Mouse (Mus musculus): ENCODE data around the gene Sirt4. TPM values are rescaled to one million over a fixed set of nuclear protein-coding genes. Genes with fewer than 3 reads are reported as not detected.

Sirt4 gene
- total and polyA plus RNA-seq, 3 experiments = 9.3 to 27.5 (median 13.3) TPM

DNA sequence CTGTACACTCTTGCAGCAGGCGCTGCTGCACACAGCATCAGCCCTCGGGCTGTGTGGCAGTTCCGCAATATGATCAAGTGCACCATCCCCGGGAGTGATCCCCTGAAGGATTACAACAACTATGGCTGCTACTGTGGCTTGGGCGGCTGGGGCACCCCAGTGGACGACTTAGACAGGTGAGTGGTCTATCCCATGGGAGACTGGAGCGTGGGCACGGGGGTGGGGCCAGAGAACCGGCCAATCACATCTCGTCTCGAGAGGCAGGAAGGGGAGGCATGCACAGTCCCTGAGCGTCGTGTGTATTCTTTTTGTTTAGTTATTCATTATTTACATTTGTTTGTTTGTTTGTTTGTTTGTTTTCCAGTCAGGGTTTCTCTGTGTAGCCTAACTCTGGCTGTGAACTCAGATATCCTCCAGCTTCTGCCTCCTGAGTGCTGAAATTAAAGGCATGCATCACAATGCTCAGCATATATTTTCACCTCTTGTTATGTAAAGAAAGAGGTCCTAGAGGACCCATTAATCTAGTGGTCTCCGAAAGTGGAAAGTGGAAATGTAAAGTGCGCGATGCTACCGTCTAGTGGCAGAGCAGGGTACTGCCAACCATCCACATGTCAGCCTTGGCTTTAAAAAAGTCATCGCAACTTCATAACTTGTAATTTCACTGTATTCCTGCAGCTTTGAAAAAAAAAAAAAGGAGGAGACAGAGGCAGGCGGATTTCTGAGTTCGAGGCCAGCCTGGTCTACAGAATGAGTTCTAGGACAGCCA is 13.6 kb downstream of the Sirt4 start:
- Histone ChIP-seq H3K27me3 (ENCODE audit: insufficient read depth, low read length) (peaks cover 39% of the 10 kb centered on the region), H3K36me3 (replicated peaks) (no peaks in the 10 kb centered on the region), H3K4me3 (ENCODE audit: low read depth, low read length) (no peak overlapping the region), H3K9me3 (replicated peaks) (no peaks in the 10 kb centered on the region), H3K4me1 (ENCODE audit: insufficient read depth, low read depth, low read length) (peaks cover 15% of the 10 kb centered on the region)
- ATAC-seq (ENCODE audit: extremely low read depth, insufficient number of reproducible peaks, low FRiP score, poor library complexity, severe bottlenecking) = no peak
- no peak for TF ChIP-seq POLR2AphosphoS5 (IDR thresholded peaks at IDR 0.05; ENCODE audit: insufficient replicate concordance, low read depth, low read length)
- TF ChIP-seq TAL1 (conservative IDR thresholded peaks at IDR 0.05; ENCODE audit: low read depth, low read length) = no peak
- TF ChIP-seq GATA1 (IDR thresholded peaks at IDR 0.05; ENCODE audit: borderline replicate concordance, low read length) = no peak
- TF ChIP-seq GATA2 (IDR thresholded peaks at IDR 0.05; ENCODE audit: borderline replicate concordance, low read depth, low read length) = no peak
- no peak for TF ChIP-seq CTCF (IDR thresholded peaks at IDR 0.05; ENCODE audit: low read depth, low read length)
- no peak for DNase-seq (ENCODE audit: low spot score)

DNA sequence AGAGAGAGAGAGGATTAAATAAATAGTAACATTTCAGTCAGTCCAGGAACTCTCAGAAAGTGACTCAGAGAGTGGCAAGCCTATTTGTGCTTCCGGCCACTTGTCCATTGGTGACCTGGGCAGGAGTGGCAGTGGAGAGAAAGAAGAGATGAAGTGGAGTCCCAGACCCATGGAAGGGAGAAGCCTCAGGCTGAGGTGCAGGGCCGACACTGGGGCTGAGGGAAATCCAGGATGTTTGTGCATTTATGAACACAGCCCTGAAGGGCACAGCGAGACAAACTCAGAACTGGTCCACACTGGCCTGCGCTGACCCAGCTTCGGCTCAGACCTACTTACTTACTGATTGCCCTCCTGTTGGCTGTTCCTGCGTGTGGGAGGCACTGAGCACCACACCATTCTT is 14.7 kb downstream of the Sirt4 start:
- H3K36me3 ChIP-seq (replicated peaks) = no peaks in the 10 kb centered on the region
- no peak for TF ChIP-seq GATA2 (IDR thresholded peaks at IDR 0.05; ENCODE audit: borderline replicate concordance, low read depth, low read length)
- no peak for DNase-seq (ENCODE audit: low spot score)
- H3K9me3 ChIP-seq (replicated peaks) = no peaks in the 10 kb centered on the region
- no peak for ATAC-seq (ENCODE audit: extremely low read depth, insufficient number of reproducible peaks, low FRiP score, poor library complexity, severe bottlenecking)
- peaks cover 12% of the 10 kb centered on the region for H3K4me1 ChIP-seq (ENCODE audit: insufficient read depth, low read depth, low read length)
- no peak overlapping the region for H3K4me3 ChIP-seq (ENCODE audit: low read depth, low read length)
- H3K27me3 ChIP-seq (ENCODE audit: insufficient read depth, low read length) = peaks cover 39% of the 10 kb centered on the region

DNA sequence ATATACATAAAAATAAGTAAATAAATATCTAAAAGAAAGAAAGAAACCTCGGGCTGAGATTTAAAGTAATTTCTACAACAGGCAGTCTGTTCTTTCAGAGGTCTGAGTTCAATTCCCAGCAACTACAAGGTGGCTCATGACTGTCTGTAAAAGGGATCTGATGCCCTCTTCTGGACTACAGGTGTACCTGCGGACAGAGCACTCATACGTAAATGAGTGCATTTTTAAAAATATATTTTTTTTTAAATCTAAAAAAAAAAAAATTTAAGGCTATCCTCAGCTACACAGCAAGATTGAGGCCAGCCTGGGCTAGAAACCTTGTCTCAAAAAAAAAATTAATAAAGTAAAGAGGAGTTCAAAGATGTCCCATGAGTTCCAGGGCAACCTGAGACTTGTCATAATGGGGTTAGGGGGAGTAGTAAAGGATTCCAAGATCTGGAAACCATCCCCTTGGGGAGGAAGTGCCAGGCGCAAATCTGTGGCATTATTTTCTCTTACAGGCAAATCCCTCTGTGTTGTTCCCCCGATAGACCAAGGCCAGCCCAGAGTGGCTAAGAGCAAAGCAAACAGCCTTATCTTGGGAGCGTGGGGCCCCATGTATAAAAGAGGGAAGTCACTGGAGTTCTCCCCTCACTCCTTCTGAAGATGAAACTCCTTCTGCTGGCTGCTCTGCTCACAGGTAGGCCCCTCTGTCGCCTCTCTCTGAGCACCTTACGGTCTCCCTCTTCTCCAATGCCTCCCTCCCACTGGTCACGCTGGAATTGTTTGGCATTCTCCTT is 18.7 kb downstream of the Sirt4 start, which contains the start of gene Pla2g1b:
Gene Pla2g1b (plus strand): TSS at position 621 of the 779 bp plus-strand sequence.
- Histone ChIP-seq H3K36me3 (replicated peaks) (no peaks in the 10 kb centered on the region), H3K27me3 (ENCODE audit: insufficient read depth, low read length) (peaks cover 34% of the 10 kb centered on the region), H3K9me3 (replicated peaks) (no peaks in the 10 kb centered on the region), H3K4me1 (ENCODE audit: insufficient read depth, low read depth, low read length) (peaks cover 6% of the 10 kb centered on the region), H3K4me3 (ENCODE audit: low read depth, low read length) (no peak within 1 kb of the TSS)
- TF ChIP-seq GATA1 (IDR thresholded peaks at IDR 0.05; ENCODE audit: borderline replicate concordance, low read length) (no peak), TAL1 (conservative IDR thresholded peaks at IDR 0.05; ENCODE audit: low read depth, low read length) (no peak), POLR2AphosphoS5 (IDR thresholded peaks at IDR 0.05; ENCODE audit: insufficient replicate concordance, low read depth, low read length) (no peak), CTCF (IDR thresholded peaks at IDR 0.05; ENCODE audit: low read depth, low read length) (no peak), GATA2 (IDR thresholded peaks at IDR 0.05; ENCODE audit: borderline replicate concordance, low read depth, low read length) (no peak)
- ATAC-seq (ENCODE audit: extremely low read depth, insufficient number of reproducible peaks, low FRiP score, poor library complexity, severe bottlenecking) = no peak
- DNase-seq (ENCODE audit: low spot score) = no peak

DNA sequence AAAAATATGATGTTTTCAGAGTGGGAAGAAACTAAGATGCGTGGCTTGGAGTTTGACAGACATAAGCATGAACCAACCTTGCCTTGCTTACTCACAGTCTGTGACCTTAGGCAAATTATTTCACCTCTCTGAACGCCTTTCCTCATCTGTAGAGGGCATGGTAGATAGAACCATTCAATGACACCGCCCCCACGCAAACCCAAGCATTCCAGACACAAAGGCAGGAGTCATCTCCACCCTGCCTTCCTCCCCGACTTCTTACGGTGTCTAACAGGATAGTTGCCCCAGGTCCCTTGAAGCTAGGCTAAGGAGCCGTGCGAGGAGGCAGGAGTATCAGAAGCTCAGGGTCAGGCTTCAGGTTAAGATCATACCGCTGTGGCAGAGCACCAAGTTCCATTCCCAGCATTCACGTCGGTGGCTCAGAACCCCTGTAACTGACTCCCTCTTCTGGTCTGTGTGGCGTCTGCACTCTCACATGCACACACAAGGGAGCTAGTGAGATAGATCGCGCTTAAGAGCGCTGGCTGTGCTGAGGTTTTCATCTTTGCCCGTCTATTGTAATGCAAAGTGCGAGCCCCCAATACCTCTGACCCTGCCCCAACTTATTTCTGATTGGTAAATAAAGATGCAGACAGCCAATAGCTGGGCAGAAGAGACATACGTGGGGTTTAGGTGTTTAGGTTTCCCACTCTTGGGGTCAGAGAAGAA is 20.0 kb downstream of the Sirt4 start:
- Histone ChIP-seq H3K27me3 (ENCODE audit: insufficient read depth, low read length) (peaks cover 29% of the 10 kb centered on the region), H3K4me1 (ENCODE audit: insufficient read depth, low read depth, low read length) (peaks cover 6% of the 10 kb centered on the region), H3K36me3 (replicated peaks) (no peaks in the 10 kb centered on the region), H3K9me3 (replicated peaks) (no peaks in the 10 kb centered on the region), H3K4me3 (ENCODE audit: low read depth, low read length) (no peak overlapping the region)
- TF ChIP-seq TAL1 (conservative IDR thresholded peaks at IDR 0.05; ENCODE audit: low read depth, low read length) (no peak), GATA1 (IDR thresholded peaks at IDR 0.05; ENCODE audit: borderline replicate concordance, low read length) (no peak), CTCF (IDR thresholded peaks at IDR 0.05; ENCODE audit: low read depth, low read length) (no peak), GATA2 (IDR thresholded peaks at IDR 0.05; ENCODE audit: borderline replicate concordance, low read depth, low read length) (no peak), POLR2AphosphoS5 (IDR thresholded peaks at IDR 0.05; ENCODE audit: insufficient replicate concordance, low read depth, low read length) (no peak)
- no peak for DNase-seq (ENCODE audit: low spot score)
- no peak for ATAC-seq (ENCODE audit: extremely low read depth, insufficient number of reproducible peaks, low FRiP score, poor library complexity, severe bottlenecking)

DNA sequence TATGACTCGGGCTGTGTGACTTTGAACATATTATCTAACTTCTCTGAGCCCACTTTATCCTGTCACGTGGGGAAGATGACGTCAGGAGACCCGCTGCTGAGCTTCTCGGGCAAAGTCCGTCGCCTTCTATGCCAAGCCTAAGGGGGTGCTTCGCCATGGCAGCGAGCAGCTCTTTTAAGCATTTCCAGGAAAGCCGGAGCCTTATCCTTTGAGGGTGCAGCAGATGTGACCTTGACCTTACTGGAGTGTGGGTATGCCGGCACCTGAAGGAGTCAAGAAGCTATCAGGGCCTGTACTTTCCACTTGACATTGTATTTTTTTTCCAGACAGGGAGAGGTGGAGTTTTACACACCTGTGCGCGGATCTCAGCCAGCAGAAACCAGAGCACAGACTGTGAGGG is 25.6 kb downstream of the Sirt4 start:
- Histone ChIP-seq H3K36me3 (replicated peaks) (no peaks in the 10 kb centered on the region), H3K4me3 (ENCODE audit: low read depth, low read length) (no peak overlapping the region), H3K4me1 (ENCODE audit: insufficient read depth, low read depth, low read length) (no peaks in the 10 kb centered on the region), H3K27me3 (ENCODE audit: insufficient read depth, low read length) (peaks cover 35% of the 10 kb centered on the region), H3K9me3 (replicated peaks) (no peaks in the 10 kb centered on the region)
- TF ChIP-seq GATA1 (IDR thresholded peaks at IDR 0.05; ENCODE audit: borderline replicate concordance, low read length) = no peak
- no peak for TF ChIP-seq GATA2 (IDR thresholded peaks at IDR 0.05; ENCODE audit: borderline replicate concordance, low read depth, low read length)
- no peak for TF ChIP-seq POLR2AphosphoS5 (IDR thresholded peaks at IDR 0.05; ENCODE audit: insufficient replicate concordance, low read depth, low read length)
- no peak for TF ChIP-seq TAL1 (conservative IDR thresholded peaks at IDR 0.05; ENCODE audit: low read depth, low read length)
- no peak for TF ChIP-seq CTCF (IDR thresholded peaks at IDR 0.05; ENCODE audit: low read depth, low read length)
- ATAC-seq (ENCODE audit: extremely low read depth, insufficient number of reproducible peaks, low FRiP score, poor library complexity, severe bottlenecking) = no peak
- DNase-seq (ENCODE audit: low spot score) = no peak

DNA sequence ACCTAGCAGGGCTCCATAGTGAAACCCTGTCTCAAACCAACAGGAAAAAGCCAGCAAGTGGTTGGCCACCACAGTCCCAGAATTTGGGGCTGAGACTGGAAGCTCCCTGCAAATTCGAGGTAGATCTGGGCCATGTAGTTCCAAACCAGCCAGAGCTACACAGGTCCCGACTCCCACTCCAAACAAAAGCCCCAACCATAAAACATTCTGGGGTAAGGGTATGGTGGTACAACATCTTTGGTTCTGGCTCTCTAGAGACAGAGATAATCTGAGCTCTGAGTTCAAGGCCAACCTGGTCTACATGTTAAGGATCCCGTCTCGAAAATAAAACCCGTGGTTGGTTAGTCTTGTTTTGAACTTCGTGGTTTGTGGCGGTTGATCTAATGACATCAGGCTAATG is 28.7 kb downstream of the Sirt4 start:
- ATAC-seq (ENCODE audit: extremely low read depth, insufficient number of reproducible peaks, low FRiP score, poor library complexity, severe bottlenecking) (no peak), DNase-seq (ENCODE audit: low spot score) (no peak)
- TF ChIP-seq POLR2AphosphoS5 (IDR thresholded peaks at IDR 0.05; ENCODE audit: insufficient replicate concordance, low read depth, low read length) (no peak), GATA2 (IDR thresholded peaks at IDR 0.05; ENCODE audit: borderline replicate concordance, low read depth, low read length) (no peak), GATA1 (IDR thresholded peaks at IDR 0.05; ENCODE audit: borderline replicate concordance, low read length) (no peak), CTCF (IDR thresholded peaks at IDR 0.05; ENCODE audit: low read depth, low read length) (no peak), TAL1 (conservative IDR thresholded peaks at IDR 0.05; ENCODE audit: low read depth, low read length) (no peak)
- no peak overlapping the region for H3K4me3 ChIP-seq (ENCODE audit: low read depth, low read length)
- no peaks in the 10 kb centered on the region for H3K9me3 ChIP-seq (replicated peaks)
- H3K4me1 ChIP-seq (ENCODE audit: insufficient read depth, low read depth, low read length) = no peaks in the 10 kb centered on the region
- no peaks in the 10 kb centered on the region for H3K36me3 ChIP-seq (replicated peaks)
- H3K27me3 ChIP-seq (ENCODE audit: insufficient read depth, low read length) = peaks cover 48% of the 10 kb centered on the region

All from G1E (cell line).